Mouse (Mus musculus): ENCODE measurements around the gene Etv6.

- TF ChIP-seq POLR2A (IDR thresholded peaks at IDR 0.05; ENCODE audit: extremely low read depth, insufficient read depth, low read length) (no peak), CTCF (IDR thresholded peaks at IDR 0.05; ENCODE audit: low read depth, low read length) (no peak)
Measured at GRCm38 (mm10) chr6:134091398-134091801, 55.9 kb downstream of the Etv6 start.
